Mouse (Mus musculus) heart, embryonic 10.5 days (tissue): Measurements from ENCODE around the gene Igsf3. TPM values are rescaled to one million over a fixed set of nuclear protein-coding genes. Genes with fewer than 3 reads are reported as not detected.
A peak's percentile ranks its signal among the peaks of the same experiment; 100 is the strongest.

Source experiments
- DNase-seq: peaks from one replicate; pipeline ENCODE4 v3.0.0-alpha.2; 2017; ENCODE audit warnings: low spot score
- H3K27ac ChIP-seq: fragments of 300-500 bp; sonication (generic); 2 replicates; pipeline ENCODE4 v1.5.1; 2016; ENCODE audit warnings: mild to moderate bottlenecking
- H3K27me3 ChIP-seq: fragments of 300-500 bp; sonication (generic); 2 replicates; pipeline ENCODE4 v1.6.1; 2016; ENCODE audit warnings: mild to moderate bottlenecking; ENCODE audit not compliant: poor library complexity, insufficient read depth, severe bottlenecking
- H3K36me3 ChIP-seq: fragments of 300-500 bp; sonication (generic); 2 replicates; pipeline ENCODE4 v1.6.1; 2016; ENCODE audit warnings: mild to moderate bottlenecking, moderate library complexity
- H3K4me1 ChIP-seq: fragments of 300-500 bp; sonication (generic); 2 replicates; pipeline ENCODE4 v1.6.1; 2016; ENCODE audit warnings: mild to moderate bottlenecking
- H3K4me3 ChIP-seq: fragments of 300-500 bp; sonication (generic); 2 replicates; pipeline ENCODE4 v1.5.1; 2016; ENCODE audit warnings: mild to moderate bottlenecking, moderate library complexity
- H3K9me3 ChIP-seq: fragments of 300-500 bp; sonication (generic); 2 replicates; pipeline ENCODE4 v1.6.1; 2016; ENCODE audit warnings: mild to moderate bottlenecking, moderate library complexity
- WGBS: fragments of 180-500 bp; shearing (Covaris S2); methylation state at CpG from one replicate; pipeline ENCODE4 v1.1.7; 2016; 5-methylcytosine and 5-hydroxymethylcytosine counted together
- polyA plus RNA-seq: library from polyadenylated mRNA; unstranded; fragments of >200 nt; fragmentation: Nextera tagmentation; extraction: Ambion mirVana; gene quantifications from 2 replicates; pipeline ENCODE4 v1.2.1, GENCODE M21; 2016

Igsf3 gene
- polyA plus RNA-seq, 1 experiment from 2014 or later, result 45.9 TPM

DNA sequence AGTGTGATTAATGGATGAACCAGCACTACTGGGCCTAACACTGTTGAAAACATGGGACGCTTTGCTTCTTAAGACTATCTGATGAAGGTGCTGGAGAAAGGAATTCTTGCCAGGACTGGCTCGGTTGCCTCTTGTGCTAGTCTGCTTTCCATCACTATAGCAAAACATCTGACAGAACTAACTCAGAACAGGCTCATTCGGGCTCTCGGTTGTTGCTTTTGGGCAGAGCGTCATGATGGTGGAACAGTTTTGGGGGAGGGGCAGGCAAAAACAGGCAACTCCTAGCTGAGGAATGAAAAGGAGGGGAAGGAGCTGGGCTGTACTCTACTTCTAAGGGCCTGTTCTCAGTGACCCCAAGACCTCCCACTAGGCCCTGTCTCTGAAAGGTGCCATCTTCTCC is 4.8 kb downstream of the Igsf3 start:
- DNase-seq, result no peak
- peak overlapping the region; percentile 94; the same call in 1 of the 2 replicates for H3K4me3 ChIP-seq
- H3K27me3 ChIP-seq, result no peaks in the 10 kb centered on the region
- 18% methylated on average over 5 of the region's 5 CpGs for WGBS
- no peaks in the 10 kb centered on the region for H3K9me3 ChIP-seq
- H3K36me3 ChIP-seq, result no peaks in the 10 kb centered on the region
- H3K27ac ChIP-seq, result no peak overlapping the region
- H3K4me1 ChIP-seq, result peaks cover 81% of the 10 kb centered on the region

DNA sequence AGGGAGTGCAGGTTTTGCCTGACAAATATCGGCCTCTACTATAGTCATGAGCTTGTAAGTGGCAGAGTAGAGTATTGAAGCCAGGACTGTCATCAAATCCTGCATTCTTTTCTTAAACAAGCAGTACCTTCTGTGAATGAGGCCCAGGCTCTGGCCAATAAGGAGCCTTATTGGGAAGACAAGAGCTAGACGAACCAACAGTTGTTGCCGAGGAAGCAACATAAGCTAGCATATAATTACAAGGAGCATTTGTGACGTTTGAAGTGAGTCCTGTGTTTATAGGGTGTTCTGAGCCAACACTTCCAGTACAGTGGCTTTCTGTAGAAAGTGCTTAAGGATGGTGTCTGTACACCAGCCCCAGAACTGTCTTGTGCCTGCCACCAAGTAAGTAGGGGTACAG is 5.9 kb downstream of the Igsf3 start:
- Histone ChIP-seq H3K4me3 (no peak overlapping the region), H3K27me3 (no peaks in the 10 kb centered on the region), H3K36me3 (no peaks in the 10 kb centered on the region), H3K27ac (no peak overlapping the region), H3K4me1 (peaks cover 83% of the 10 kb centered on the region), H3K9me3 (no peaks in the 10 kb centered on the region)
- no peak for DNase-seq
- WGBS, result 80% methylated on average over 4 of the region's 4 CpGs

DNA sequence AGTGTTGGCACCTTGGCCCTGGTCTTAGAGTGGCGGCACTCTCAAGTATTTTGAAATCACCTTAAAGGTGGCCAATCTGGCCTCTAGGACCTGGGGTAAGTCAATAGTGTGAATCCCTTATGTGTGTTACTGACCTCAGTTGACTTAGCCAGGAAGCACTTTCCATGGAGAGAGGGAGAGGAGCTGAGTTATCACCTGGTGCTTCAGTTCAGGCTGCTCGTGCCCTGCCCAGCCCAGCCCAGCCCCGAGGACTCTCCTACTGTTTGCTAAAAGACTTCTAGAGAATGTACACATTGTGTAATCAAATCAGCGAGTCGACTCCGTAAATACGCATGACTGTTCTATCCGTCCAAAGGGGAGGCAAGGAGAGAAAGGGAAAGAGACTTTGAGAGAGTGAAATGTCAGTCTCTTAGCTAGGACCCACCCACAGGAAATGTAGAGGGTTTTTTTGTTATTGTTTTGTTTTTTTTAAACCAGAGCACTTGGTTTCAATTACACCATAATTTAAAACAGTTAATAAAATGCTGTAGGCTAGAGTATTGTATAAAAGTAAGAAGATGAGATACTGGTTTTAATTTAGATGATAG is 9.6 kb downstream of the Igsf3 start:
- Histone ChIP-seq H3K27me3 (no peaks in the 10 kb centered on the region), H3K36me3 (no peaks in the 10 kb centered on the region), H3K27ac (0 out of 2 replicates have a peak overlapping the region, but pooled peaks have one; percentile 1), H3K9me3 (no peaks in the 10 kb centered on the region), H3K4me1 (peaks cover 80% of the 10 kb centered on the region), H3K4me3 (no peak overlapping the region)
- no peak for DNase-seq
- 52% methylated on average over 8 of the region's 8 CpGs for WGBS

DNA sequence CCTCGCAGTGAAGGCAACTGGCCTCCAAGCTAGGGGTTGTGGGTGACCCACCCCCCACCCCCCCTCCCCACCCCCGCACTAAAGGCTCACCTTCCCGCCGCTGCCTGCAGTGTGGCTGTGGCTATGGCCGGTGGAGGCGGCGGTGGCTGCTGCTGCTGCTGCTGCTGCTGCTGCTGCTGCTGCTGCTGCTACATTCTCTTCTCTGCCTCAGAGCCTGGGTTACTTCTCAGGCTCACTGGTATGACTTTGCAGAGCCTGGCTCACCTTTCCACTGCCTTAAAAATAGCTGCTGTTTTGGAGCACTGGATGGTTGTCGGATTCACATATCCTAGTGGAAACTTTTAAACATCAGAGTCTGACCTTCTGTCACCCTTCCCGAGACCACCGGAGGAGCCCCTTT is 11.0 kb downstream of the Igsf3 start:
- Histone ChIP-seq H3K36me3 (no peaks in the 10 kb centered on the region), H3K4me3 (peak overlapping the region; percentile 40), H3K27me3 (no peaks in the 10 kb centered on the region), H3K27ac (peak overlapping the region; percentile 76), H3K4me1 (peaks cover 76% of the 10 kb centered on the region), H3K9me3 (no peaks in the 10 kb centered on the region)
- no peak for DNase-seq
- WGBS, result 10% methylated on average over 10 of the region's 10 CpGs

- Histone ChIP-seq H3K4me3 (no peak overlapping the region), H3K4me1 (peaks cover 82% of the 10 kb centered on the region), H3K27me3 (no peaks in the 10 kb centered on the region), H3K36me3 (0 out of 2 replicates have a peak, but pooled peaks cover 3% of the 10 kb centered on the region), H3K27ac (peak overlapping the region; percentile 47; the same call in 1 of the 2 replicates), H3K9me3 (no peaks in the 10 kb centered on the region)
- WGBS, result 88% methylated on average over 3 of the region's 3 CpGs
- no peak for DNase-seq
These were observed 12.7 kb downstream of the Igsf3 start for GRCm38 (mm10) chr3:101389566-101389965.

DNA sequence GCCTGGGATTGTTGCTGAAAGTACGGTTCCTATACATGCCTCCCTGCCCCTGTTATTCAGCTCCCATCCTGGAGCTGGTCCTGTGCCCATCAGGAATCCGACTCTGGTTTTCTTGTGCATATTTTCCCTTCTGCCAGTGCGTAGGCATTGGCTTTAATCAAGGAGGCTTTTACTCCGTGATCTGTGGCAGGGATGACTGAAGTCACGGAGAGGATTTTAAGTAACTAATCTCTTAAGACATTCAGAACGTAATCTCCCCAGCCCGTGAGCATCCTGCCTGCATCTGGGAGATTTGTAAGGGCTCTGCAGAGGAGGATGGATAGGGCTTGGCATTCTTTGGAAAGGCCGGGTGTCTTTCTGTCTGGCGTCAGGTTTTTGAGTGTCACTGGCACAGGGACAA is 13.6 kb downstream of the Igsf3 start:
- Histone ChIP-seq H3K4me1 (peaks cover 82% of the 10 kb centered on the region), H3K36me3 (0 out of 2 replicates have a peak, but pooled peaks cover 3% of the 10 kb centered on the region), H3K27ac (no peak overlapping the region)

GRCm38 (mm10) chr3:101391991-101392390 is 15.1 kb downstream of the Igsf3 start:
- H3K36me3 ChIP-seq, result 0 out of 2 replicates have a peak, but pooled peaks cover 3% of the 10 kb centered on the region
- H3K27ac ChIP-seq, result no peak overlapping the region
- WGBS, result 92% methylated on average over 6 of the region's 6 CpGs
- no peak for DNase-seq
- no peaks in the 10 kb centered on the region for H3K27me3 ChIP-seq
- no peaks in the 10 kb centered on the region for H3K9me3 ChIP-seq
- peaks cover 88% of the 10 kb centered on the region for H3K4me1 ChIP-seq
- no peak overlapping the region for H3K4me3 ChIP-seq

More for the DNA sequence above, 13.6 kb downstream of the Igsf3 start:
- 51% methylated on average over 9 of the region's 9 CpGs for WGBS
- no peaks in the 10 kb centered on the region for H3K9me3 ChIP-seq
- H3K27me3 ChIP-seq, result no peaks in the 10 kb centered on the region
- DNase-seq, result no peak
- no peak overlapping the region for H3K4me3 ChIP-seq

DNA sequence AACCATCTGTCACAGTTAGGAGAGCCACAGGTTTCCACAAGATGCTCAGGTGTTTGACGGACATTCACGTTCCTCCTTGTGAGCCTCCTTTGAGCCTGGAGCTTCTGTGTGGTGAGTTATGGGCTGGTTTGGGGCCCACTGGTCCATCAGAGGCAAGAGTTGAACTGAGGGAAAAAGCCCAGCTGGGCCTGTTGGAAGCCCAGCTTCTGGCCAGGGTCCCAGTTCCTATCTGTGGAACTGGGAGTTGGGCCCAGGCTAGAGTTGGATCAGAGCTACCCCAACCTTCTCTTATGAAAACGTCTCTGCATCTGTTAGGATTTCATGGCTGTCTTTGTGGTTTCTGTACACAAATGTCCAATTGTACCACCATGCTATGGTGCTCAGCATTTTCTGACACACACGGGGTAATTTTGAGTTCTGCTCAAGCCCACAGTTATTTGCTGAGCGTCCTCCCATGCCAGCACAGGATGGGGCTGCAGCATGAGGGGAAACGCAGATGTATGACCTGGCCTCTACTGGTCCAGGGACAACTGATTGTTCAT is 16.3 kb downstream of the Igsf3 start:
- Histone ChIP-seq H3K9me3 (no peaks in the 10 kb centered on the region), H3K4me3 (no peak overlapping the region), H3K4me1 (peaks cover 88% of the 10 kb centered on the region), H3K36me3 (0 out of 2 replicates have a peak, but pooled peaks cover 3% of the 10 kb centered on the region), H3K27ac (peak overlapping the region; percentile 75), H3K27me3 (no peaks in the 10 kb centered on the region)
- no peak for DNase-seq
- WGBS, result 85% methylated on average over 6 of the region's 6 CpGs

- no peak for DNase-seq
- H3K4me3 ChIP-seq, result no peak overlapping the region
These were observed 17.0 kb downstream of the Igsf3 start for GRCm38 (mm10) chr3:101393659-101394539.

DNA sequence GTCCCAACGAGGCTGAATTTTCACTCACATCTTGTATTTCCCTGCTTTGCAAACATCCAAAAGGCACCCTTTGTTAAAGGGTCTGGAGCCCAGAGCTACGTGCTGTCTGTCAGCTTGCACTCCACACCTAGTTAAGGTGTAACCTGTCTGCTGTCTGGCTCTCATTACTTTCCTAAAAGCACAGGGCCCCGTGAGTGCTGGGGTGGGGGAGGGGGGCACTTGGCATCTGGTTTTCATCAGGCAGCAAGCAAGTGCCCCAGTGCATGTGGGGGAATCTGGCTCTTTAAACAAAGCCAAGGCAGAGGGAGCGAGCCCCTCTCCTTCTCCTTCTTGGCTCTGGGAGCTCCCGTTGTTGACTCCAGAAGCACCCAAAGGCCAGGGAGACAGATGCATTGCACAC is 18.5 kb downstream of the Igsf3 start:
- H3K36me3 ChIP-seq, result 0 out of 2 replicates have a peak, but pooled peaks cover 3% of the 10 kb centered on the region
- WGBS, result 10% methylated on average over 5 of the region's 5 CpGs
- peak overlapping the region; percentile 28; the same call in 1 of the 2 replicates for H3K4me3 ChIP-seq
- H3K4me1 ChIP-seq, result peaks cover 88% of the 10 kb centered on the region
- H3K27me3 ChIP-seq, result no peaks in the 10 kb centered on the region
- no peaks in the 10 kb centered on the region for H3K9me3 ChIP-seq
- H3K27ac ChIP-seq, result peak overlapping the region; percentile 75
- no peak for DNase-seq

More at GRCm38 (mm10) chr3:101393659-101394539, 17.0 kb downstream of the Igsf3 start:
- Histone ChIP-seq H3K27ac (peak overlapping the region; percentile 75), H3K36me3 (0 out of 2 replicates have a peak, but pooled peaks cover 3% of the 10 kb centered on the region), H3K4me1 (peaks cover 88% of the 10 kb centered on the region), H3K9me3 (no peaks in the 10 kb centered on the region), H3K27me3 (no peaks in the 10 kb centered on the region)
- whole genome bisulfite sequencing, result 58% methylated on average over 19 of the region's 19 CpGs

GRCm38 (mm10) chr3:101396061-101396460 is 19.2 kb downstream of the Igsf3 start:
- Histone ChIP-seq H3K27ac (peak overlapping the region; percentile 75), H3K36me3 (0 out of 2 replicates have a peak, but pooled peaks cover 3% of the 10 kb centered on the region), H3K27me3 (no peaks in the 10 kb centered on the region), H3K4me3 (peak overlapping the region; percentile 28; the same call in 1 of the 2 replicates), H3K9me3 (no peaks in the 10 kb centered on the region), H3K4me1 (peaks cover 89% of the 10 kb centered on the region)
- no peak for DNase-seq
- 62% methylated on average over 3 of the region's 3 CpGs for WGBS

- WGBS, result 27% methylated on average over 13 of the region's 13 CpGs
- DNase-seq, result no peak
- H3K36me3 ChIP-seq, result 0 out of 2 replicates have a peak, but pooled peaks cover 3% of the 10 kb centered on the region
- H3K9me3 ChIP-seq, result no peaks in the 10 kb centered on the region
- peak overlapping the region; percentile 75 for H3K27ac ChIP-seq
- peaks cover 96% of the 10 kb centered on the region for H3K4me1 ChIP-seq
- H3K27me3 ChIP-seq, result no peaks in the 10 kb centered on the region
- H3K4me3 ChIP-seq, result no peak overlapping the region
These were observed 19.9 kb downstream of the Igsf3 start for GRCm38 (mm10) chr3:101396726-101397263.
